Mouse (Mus musculus) liver, embryonic 14.5 days (tissue): ENCODE results near the gene Cers2.
"Not testable (repeated sequence)": the region's sequence is repeated elsewhere in the genome, so short reads cannot be mapped to it uniquely, and the experiment has no call there.

Experiments used
- CTCF ChIP-seq: IDR thresholded peaks from 2 replicates; pipeline ENCODE4 v1.5.1; 2016; ENCODE audit warnings: antibody characterized with exemption, low read depth, control low read depth
- EP300 ChIP-seq: IDR thresholded peaks from 2 replicates; pipeline ENCODE4 v1.6.1; 2016; ENCODE audit warnings: antibody characterized with exemption, low read depth

- not testable (repeated sequence) for TF ChIP-seq CTCF, EP300
Observed at GRCm38 (mm10) chr3:95348343-95348742, 33.8 kb downstream of the Cers2 start.
